Mouse (Mus musculus) bone marrow, adult 2 months (tissue): Measurements from ENCODE around the gene Rrbp1.

ENCODE experiments used
- CTCF ChIP-seq: fragments of 200-500 bp; IDR thresholded peaks from 2 replicates; pipeline ENCODE4 v1.5.1; 2011; ENCODE audit warnings: low read length, control low read depth; ENCODE audit not compliant: control insufficient read depth, insufficient read depth
- POLR2A ChIP-seq: fragments of 200-500 bp; IDR thresholded peaks from 2 replicates; pipeline ENCODE4 v1.6.1; 2011; ENCODE audit warnings: low read depth, mild to moderate bottlenecking, control low read depth, low read length, borderline replicate concordance; ENCODE audit not compliant: control insufficient read depth

DNA sequence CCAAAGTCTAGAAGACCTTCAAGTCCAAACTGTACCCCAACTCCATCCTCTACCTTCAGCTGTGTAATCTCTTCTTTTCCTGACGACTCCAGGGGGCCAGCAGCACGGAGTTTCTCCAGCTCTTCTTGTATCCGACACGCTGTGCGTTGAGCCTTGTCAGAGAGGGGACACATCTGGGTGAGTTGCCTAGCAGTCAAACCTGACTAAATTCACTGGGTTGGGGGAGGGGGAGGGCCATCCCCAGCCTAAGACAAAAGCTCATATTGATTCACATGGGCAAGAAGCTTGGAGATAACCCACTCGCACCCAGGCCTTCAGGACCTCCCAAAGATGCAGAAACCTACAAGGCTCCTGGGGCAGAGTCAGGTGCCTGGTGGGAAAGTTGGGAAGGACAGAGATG lies 61.8 kb downstream of the Rrbp1 start:
- no peak for TF ChIP-seq CTCF
- TF ChIP-seq POLR2A: no peak
